Mouse (Mus musculus): Measurements from ENCODE around the gene Hbb-bh2. TPM values are rescaled to one million over a fixed set of nuclear protein-coding genes. Genes with fewer than 3 reads are reported as not detected.

The Hbb-bh2 gene
- total and polyA plus RNA-seq, 3 experiments: not detected

- no peaks in the 10 kb centered on the region for H3K9me3 ChIP-seq (replicated peaks; ENCODE audit: insufficient read depth, low read length)
- no peak for DNase-seq (ENCODE audit: low read depth, low spot score)
- peaks cover 0 to 6% of the 10 kb centered on the region in 2 experiments; a peak in 2 of 4 replicates for H3K36me3 ChIP-seq (ENCODE audit: control insufficient read depth in 1 of 2, insufficient read depth in 2 of 2, low read length in 2 of 2)
- no peaks in the 10 kb centered on the region for H3K79me2 ChIP-seq (ENCODE audit: control insufficient read depth, insufficient read depth, low read length, poor library complexity)
- no peak for TF ChIP-seq NRF1 (IDR thresholded peaks at IDR 0.05; ENCODE audit: insufficient read depth, low read depth, low read length, poor library complexity, severe bottlenecking)
- no peak for TF ChIP-seq ZKSCAN1 (IDR thresholded peaks at IDR 0.05; ENCODE audit: low read depth, low read length)
- no peak for TF ChIP-seq ZMIZ1 (IDR thresholded peaks at IDR 0.05; ENCODE audit: low read depth, low read length)
- no peak for TF ChIP-seq MEF2A (IDR thresholded peaks at IDR 0.05; ENCODE audit: extremely low read depth, insufficient replicate concordance, low read depth, low read length, poor library complexity, severe bottlenecking)
- no peak for TF ChIP-seq CTCF (IDR thresholded peaks at IDR 0.05 in 2 of 3, conservative IDR thresholded peaks at IDR 0.05 in 1 of 3; ENCODE audit: control insufficient read depth in 1 of 3, insufficient read depth in 1 of 3, low read depth in 2 of 3, low read length in 3 of 3, poor library complexity in 1 of 3, severe bottlenecking in 1 of 3)
- no peak for TF ChIP-seq TAL1 (IDR thresholded peaks at IDR 0.05; ENCODE audit: low read length)
- no peak for TF ChIP-seq MAX (IDR thresholded peaks at IDR 0.05; ENCODE audit: low read length)
- TF ChIP-seq MYC (IDR thresholded peaks at IDR 0.05; ENCODE audit: low read depth, low read length): no peak
- no peak for TF ChIP-seq SMC3 (IDR thresholded peaks at IDR 0.05; ENCODE audit: low read depth, low read length)
- no peak for TF ChIP-seq SIN3A (IDR thresholded peaks at IDR 0.05; ENCODE audit: low read length)
- no peak for TF ChIP-seq POLR2AphosphoS2 (IDR thresholded peaks at IDR 0.05; ENCODE audit: low read length)
- TF ChIP-seq MXI1 (IDR thresholded peaks at IDR 0.05; ENCODE audit: low read depth, low read length): no peak
- no peak for TF ChIP-seq MAZ (IDR thresholded peaks at IDR 0.05; ENCODE audit: low read depth, low read length)
- no peak for TF ChIP-seq E2F4 (IDR thresholded peaks at IDR 0.05; ENCODE audit: borderline replicate concordance, low read depth, low read length)
- TF ChIP-seq EP300 (IDR thresholded peaks at IDR 0.05; ENCODE audit: low read depth in 1 of 2, low read length in 2 of 2): no peak
- TF ChIP-seq GATA1 (IDR thresholded peaks at IDR 0.05; ENCODE audit: low read depth, low read length): no peak
- no peak for TF ChIP-seq KAT2A (conservative IDR thresholded peaks at IDR 0.05; ENCODE audit: low read depth, low read length)
- no peak for TF ChIP-seq POLR2AphosphoS5 (IDR thresholded peaks at IDR 0.05; ENCODE audit: borderline replicate concordance, low read depth, low read length)
- H3K4me1 ChIP-seq (ENCODE audit: control insufficient read depth in 1 of 2, insufficient read depth in 2 of 2, low read length in 2 of 2): peaks cover 6 to 11% of the 10 kb centered on the region in 2 experiments
- H3K9ac ChIP-seq (ENCODE audit: control insufficient read depth, low read depth, low read length, poor library complexity, severe bottlenecking): no peak overlapping the region
- no peak overlapping the region for H3K4me3 ChIP-seq (ENCODE audit: control insufficient read depth in 1 of 2, insufficient read depth in 1 of 2, low read depth in 2 of 2, low read length in 2 of 2)
- no peaks in the 10 kb centered on the region for H3K27me3 ChIP-seq (ENCODE audit: control insufficient read depth in 1 of 2, insufficient read depth in 2 of 2, low read length in 2 of 2)
- H3K27ac ChIP-seq (ENCODE audit: control insufficient read depth, low read depth, low read length): no peak overlapping the region
Measured at GRCm38 (mm10) chr7:103826255-103826887, 13.9 kb downstream of the Hbb-bh2 start.

DNA sequence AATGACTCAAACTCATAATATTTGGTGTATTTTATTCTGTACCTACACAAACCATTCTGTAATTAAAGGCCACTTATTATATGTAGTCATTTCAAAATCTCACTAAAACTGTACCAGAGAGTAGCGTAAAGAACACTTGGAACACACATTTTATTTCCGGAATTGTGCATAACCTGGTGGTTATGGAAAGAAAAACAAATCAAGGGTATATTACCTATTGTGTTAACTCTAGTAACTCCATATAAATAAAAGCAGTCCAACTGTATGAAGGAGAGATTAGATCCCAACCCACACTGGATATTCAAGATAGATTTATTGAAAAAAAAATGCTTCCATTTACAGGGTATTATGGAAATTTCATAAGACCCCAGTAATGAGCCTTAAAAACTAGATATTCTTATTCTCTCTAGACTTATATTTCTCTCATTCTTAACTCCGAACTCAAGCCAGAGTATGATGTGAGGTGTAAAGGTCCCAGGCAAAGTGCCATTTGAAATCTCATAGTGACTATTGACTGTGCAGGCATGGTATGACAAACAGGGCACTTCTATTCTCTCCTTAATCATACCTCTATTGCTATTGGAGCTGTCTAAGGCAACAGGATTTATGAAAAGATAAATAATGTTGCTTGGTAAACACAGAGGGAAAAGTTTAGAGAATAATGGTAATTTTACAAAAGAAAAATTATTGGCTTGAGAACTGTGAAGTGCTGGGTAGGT lies 14.6 kb downstream of the Hbb-bh2 start:
- Histone ChIP-seq H3K9ac (ENCODE audit: control insufficient read depth, low read depth, low read length, poor library complexity, severe bottlenecking) (no peak overlapping the region), H3K4me1 (ENCODE audit: control insufficient read depth in 1 of 2, insufficient read depth in 2 of 2, low read length in 2 of 2) (peaks cover 6 to 11% of the 10 kb centered on the region in 2 experiments), H3K36me3 (ENCODE audit: control insufficient read depth in 1 of 2, insufficient read depth in 2 of 2, low read length in 2 of 2) (peaks cover 0 to 6% of the 10 kb centered on the region in 2 experiments; a peak in 2 of 4 replicates), H3K4me3 (ENCODE audit: control insufficient read depth in 1 of 2, insufficient read depth in 1 of 2, low read depth in 2 of 2, low read length in 2 of 2) (no peak overlapping the region), H3K9me3 (replicated peaks; ENCODE audit: insufficient read depth, low read length) (no peaks in the 10 kb centered on the region), H3K27me3 (ENCODE audit: control insufficient read depth in 1 of 2, insufficient read depth in 2 of 2, low read length in 2 of 2) (no peaks in the 10 kb centered on the region), H3K79me2 (ENCODE audit: control insufficient read depth, insufficient read depth, low read length, poor library complexity) (no peaks in the 10 kb centered on the region), H3K27ac (ENCODE audit: control insufficient read depth, low read depth, low read length) (no peak overlapping the region)
- DNase-seq (ENCODE audit: low read depth, low spot score): no peak
- TF ChIP-seq KAT2A (conservative IDR thresholded peaks at IDR 0.05; ENCODE audit: low read depth, low read length) (no peak), CHD2 (IDR thresholded peaks at IDR 0.05; ENCODE audit: low read length) (no peak), ELF1 (IDR thresholded peaks at IDR 0.05; ENCODE audit: low read depth, low read length) (no peak), USF2 (IDR thresholded peaks at IDR 0.05; ENCODE audit: borderline replicate concordance in 1 of 2, insufficient read depth in 1 of 2, low read depth in 1 of 2, low read length in 2 of 2) (no peak), TCF12 (IDR thresholded peaks at IDR 0.05; ENCODE audit: low read depth, low read length) (no peak), POLR2AphosphoS5 (IDR thresholded peaks at IDR 0.05; ENCODE audit: borderline replicate concordance, low read depth, low read length) (no peak), ETS1 (IDR thresholded peaks at IDR 0.05; ENCODE audit: low read depth, low read length) (no peak), GATA1 (IDR thresholded peaks at IDR 0.05; ENCODE audit: low read depth, low read length) (no peak), MAZ (IDR thresholded peaks at IDR 0.05; ENCODE audit: low read depth, low read length) (no peak), ZMIZ1 (IDR thresholded peaks at IDR 0.05; ENCODE audit: low read depth, low read length) (no peak), POLR2AphosphoS2 (IDR thresholded peaks at IDR 0.05; ENCODE audit: low read length) (no peak), MAFK (IDR thresholded peaks at IDR 0.05; ENCODE audit: borderline replicate concordance, low read depth, low read length) (no peak), MYB (IDR thresholded peaks at IDR 0.05; ENCODE audit: low read depth, low read length) (no peak), MAX (IDR thresholded peaks at IDR 0.05; ENCODE audit: low read length) (no peak), ZKSCAN1 (IDR thresholded peaks at IDR 0.05; ENCODE audit: low read depth, low read length) (no peak), UBTF (IDR thresholded peaks at IDR 0.05; ENCODE audit: borderline replicate concordance, insufficient read depth, low read depth, low read length) (no peak), TAL1 (IDR thresholded peaks at IDR 0.05; ENCODE audit: low read length) (no peak), GABPA (IDR thresholded peaks at IDR 0.05; ENCODE audit: low read depth, low read length) (no peak)

Measured in MEL (cell line).